Mouse (Mus musculus) hindbrain, postnatal 0 days (tissue): ENCODE data around the gene Rnaseh1. TPM values are rescaled to one million over a fixed set of nuclear protein-coding genes. Genes with fewer than 3 reads are reported as not detected.

Experiments used
- ATAC-seq: fragments of 200-750 bp; cut with Nextera tagmentation; 2 replicates; pipeline ENCODE4 v1.8.0; 2017; ENCODE audit warnings: mild to moderate bottlenecking, moderate TSS enrichment, moderate library complexity
- DNase-seq: peaks from one replicate; pipeline ENCODE4 v3.0.0-alpha.2; 2015; ENCODE audit warnings: low spot score
- H3K27ac ChIP-seq: fragments of 300-500 bp; sonication (generic); 2 replicates; pipeline ENCODE4 v1.5.1; 2014; ENCODE audit warnings: mild to moderate bottlenecking
- H3K27me3 ChIP-seq: fragments of 300-500 bp; sonication (generic); 2 replicates; pipeline ENCODE4 v1.6.1; 2014; ENCODE audit warnings: low read length, mixed read lengths; ENCODE audit not compliant: insufficient read depth
- H3K36me3 ChIP-seq: fragments of 300-500 bp; sonication (generic); 2 replicates; pipeline ENCODE4 v1.6.1; 2014; ENCODE audit warnings: low read length, mixed read lengths; ENCODE audit not compliant: insufficient read depth
- H3K4me1 ChIP-seq: fragments of 300-500 bp; sonication (generic); 2 replicates; pipeline ENCODE4 v1.6.1; 2014; ENCODE audit warnings: antibody characterized with exemption, low read length, mixed read lengths; ENCODE audit not compliant: insufficient read depth
- H3K4me2 ChIP-seq: fragments of 300-500 bp; sonication (generic); 2 replicates; pipeline ENCODE4 v1.6.1; 2014; ENCODE audit warnings: low read depth, mild to moderate bottlenecking, low read length, moderate library complexity, mixed read lengths
- H3K4me3 ChIP-seq: fragments of 300-500 bp; sonication (generic); 2 replicates; pipeline ENCODE4 v1.5.1; 2014; ENCODE audit warnings: low read length
- H3K9ac ChIP-seq: fragments of 300-500 bp; sonication (generic); replicated peaks from 2 replicates; pipeline ENCODE4 v1.6.1; 2014; ENCODE audit warnings: mild to moderate bottlenecking, low read length, moderate library complexity, mixed read lengths
- H3K9me3 ChIP-seq: fragments of 300-500 bp; sonication (generic); 2 replicates; pipeline ENCODE4 v1.6.1; 2016; ENCODE audit warnings: low read length, mixed read lengths
- CTCF ChIP-seq: IDR thresholded peaks from 2 replicates; pipeline ENCODE4 v1.5.1; 2016; ENCODE audit warnings: antibody characterized with exemption, control low read depth, low read depth
- WGBS: fragments of 180-500 bp; shearing (Covaris S2); extraction: QIAGEN DNeasy Blood & Tissue Kit; methylation state at CpG from one replicate; pipeline ENCODE4 v1.1.7; 2014; 5-methylcytosine and 5-hydroxymethylcytosine counted together
- polyA plus RNA-seq: library from polyadenylated mRNA; unstranded; fragments of >200 nt; fragmentation: Nextera tagmentation; extraction: Ambion mirVana; gene quantifications from 2 replicates; pipeline ENCODE4 v1.2.1, GENCODE M21; 2015
- total RNA-seq: library from RNA; depleted of rRNA; stranded (reverse); fragments of >200 nt; gene quantifications from 2 replicates; pipeline ENCODE4 v1.2.3, GENCODE M21; 2014

Rnaseh1 gene
- total and polyA plus RNA-seq, 2 experiments from 2014 or later, result 7.4 to 12.7 TPM

GRCm38 (mm10) chr12:28627092-28627491, 22.3 kb upstream of the Rnaseh1 start:
- no peaks in the 10 kb centered on the region for H3K9me3 ChIP-seq
- no peak for DNase-seq
- no peak overlapping the region for H3K9ac ChIP-seq
- H3K4me1 ChIP-seq, result no peaks in the 10 kb centered on the region
- H3K27me3 ChIP-seq, result no peaks in the 10 kb centered on the region
- no peak overlapping the region for H3K4me2 ChIP-seq
- no peak for ATAC-seq
- H3K36me3 ChIP-seq, result peaks cover 41% of the 10 kb centered on the region
- TF ChIP-seq CTCF, result no peak
- H3K4me3 ChIP-seq, result no peak overlapping the region
- no peak overlapping the region for H3K27ac ChIP-seq
- 70% methylated on average over 4 of the region's 4 CpGs for WGBS

GRCm38 (mm10) chr12:28628436-28628835, 21.0 kb upstream of the Rnaseh1 start:
- Histone ChIP-seq H3K27me3 (no peaks in the 10 kb centered on the region), H3K9me3 (no peaks in the 10 kb centered on the region), H3K36me3 (peaks cover 54% of the 10 kb centered on the region), H3K9ac (no peak overlapping the region), H3K4me3 (no peak overlapping the region), H3K27ac (no peak overlapping the region), H3K4me1 (no peaks in the 10 kb centered on the region), H3K4me2 (no peak overlapping the region)
- no peak for TF ChIP-seq CTCF
- ATAC-seq (no peak), DNase-seq (no peak)
- 89% methylated on average over 2 of the region's 2 CpGs for WGBS

- peak; percentile 18; the same call in 1 of the 2 replicates for ATAC-seq
- 2% methylated on average over 23 of the region's 23 CpGs for WGBS
- DNase-seq, result peak; percentile 21
- TF ChIP-seq CTCF, result no peak
- no peaks in the 10 kb centered on the region for H3K9me3 ChIP-seq
- peak overlapping the region; percentile 95 for H3K27ac ChIP-seq
- peak overlapping the region; percentile 94 for H3K9ac ChIP-seq
- H3K36me3 ChIP-seq, result peaks cover 35% of the 10 kb centered on the region
- peak overlapping the region; percentile 71 for H3K4me2 ChIP-seq
- peaks cover 8% of the 10 kb centered on the region for H3K4me1 ChIP-seq
- H3K27me3 ChIP-seq, result no peaks in the 10 kb centered on the region
- peak overlapping the region; percentile 77 for H3K4me3 ChIP-seq
Observed at GRCm38 (mm10) chr12:28635058-28635534, 14.3 kb upstream of the Rnaseh1 start.

- WGBS, result 6% methylated on average over 68 of the region's 69 CpGs
- Histone ChIP-seq H3K36me3 (peaks cover 28% of the 10 kb centered on the region), H3K4me2 (peak within 1 kb of the TSS; percentile 71), H3K27me3 (no peaks in the 10 kb centered on the region), H3K9me3 (no peaks in the 10 kb centered on the region), H3K4me1 (peaks cover 8% of the 10 kb centered on the region), H3K4me3 (peak within 1 kb of the TSS; percentile 77), H3K27ac (peak within 1 kb of the TSS; percentile 95), H3K9ac (peak within 1 kb of the TSS; percentile 94)
- ATAC-seq (peak; percentile 98), DNase-seq (peak; percentile 96)
- no peak for TF ChIP-seq CTCF
Observed at GRCm38 (mm10) chr12:28635535-28636476, 13.6 kb upstream of the Rnaseh1 start, which contains the start of gene Rps7. Rps7 (minus strand) TSS chr12:28635953.

- DNase-seq (no peak), ATAC-seq (no peak)
- Histone ChIP-seq H3K27ac (0 out of 2 replicates have a peak overlapping the region, but pooled peaks have one; percentile 85), H3K9ac (no peak overlapping the region), H3K4me3 (peak overlapping the region; percentile 77), H3K9me3 (no peaks in the 10 kb centered on the region), H3K4me1 (peaks cover 8% of the 10 kb centered on the region), H3K36me3 (peaks cover 21% of the 10 kb centered on the region), H3K27me3 (no peaks in the 10 kb centered on the region), H3K4me2 (peak overlapping the region; percentile 71)
- WGBS, result 93% methylated on average over 6 of the region's 6 CpGs
- no peak for TF ChIP-seq CTCF
Observed at GRCm38 (mm10) chr12:28636543-28636942, 12.9 kb upstream of the Rnaseh1 start.

GRCm38 (mm10) chr12:28638778-28639177, 10.6 kb upstream of the Rnaseh1 start:
- no peak overlapping the region for H3K27ac ChIP-seq
- no peaks in the 10 kb centered on the region for H3K9me3 ChIP-seq
- peaks cover 8% of the 10 kb centered on the region for H3K4me1 ChIP-seq
- no peak overlapping the region for H3K4me3 ChIP-seq
- no peaks in the 10 kb centered on the region for H3K27me3 ChIP-seq
- WGBS, result 79% methylated on average over 2 of the region's 2 CpGs
- DNase-seq (no peak), ATAC-seq (no peak)
- H3K36me3 ChIP-seq, result no peaks in the 10 kb centered on the region; the same call in 1 of the 2 replicates
- H3K9ac ChIP-seq, result no peak overlapping the region
- TF ChIP-seq CTCF, result 0 out of 2 replicates have a peak, but pooled peaks have one; percentile 6
- H3K4me2 ChIP-seq, result no peak overlapping the region

- ATAC-seq (no peak), DNase-seq (no peak)
- Histone ChIP-seq H3K9me3 (no peaks in the 10 kb centered on the region), H3K4me1 (no peaks in the 10 kb centered on the region), H3K36me3 (peaks cover 19% of the 10 kb centered on the region), H3K27me3 (no peaks in the 10 kb centered on the region), H3K4me2 (no peak overlapping the region), H3K27ac (no peak overlapping the region), H3K4me3 (no peak overlapping the region), H3K9ac (no peak overlapping the region)
- WGBS, result 84% methylated on average over 4 of the region's 4 CpGs
- no peak for TF ChIP-seq CTCF
Observed at GRCm38 (mm10) chr12:28662628-28663027, 13.2 kb downstream of the Rnaseh1 start.
